Mouse (Mus musculus) heart, adult 2 months (tissue): ENCODE data around the gene Mief1. TPM values are rescaled to one million over a fixed set of nuclear protein-coding genes. Genes with fewer than 3 reads are reported as not detected.

Experiments used
- DNase-seq, 2 experiments: peaks; one replicate each; pipeline ENCODE4 v3.0.0; 2021
- H3K27ac ChIP-seq: fragments of 200-600 bp; 2 replicates; pipeline ENCODE4 v1.8.1; 2022
- H3K27me3 ChIP-seq: fragments of 200-500 bp; 2 replicates; pipeline ENCODE4 v1.6.1; 2012; ENCODE audit warnings: mild to moderate bottlenecking, low read length, inconsistent platforms, mixed read lengths; ENCODE audit not compliant: control insufficient read depth, insufficient read depth
- H3K36me3 ChIP-seq: fragments of 200-500 bp; 2 replicates; pipeline ENCODE4 v1.6.1; 2012; ENCODE audit warnings: low read length, inconsistent platforms; ENCODE audit not compliant: control insufficient read depth, insufficient read depth
- H3K4me1 ChIP-seq: fragments of 200-500 bp; 2 replicates; pipeline ENCODE4 v1.6.1; 2011; ENCODE audit warnings: low read length; ENCODE audit not compliant: control insufficient read depth, insufficient read depth
- H3K4me3 ChIP-seq: fragments of 200-600 bp; 2 replicates; pipeline ENCODE4 v1.8.1; 2022
- H3K79me2 ChIP-seq: fragments of 200-500 bp; replicated peaks from 2 replicates; pipeline ENCODE4 v1.6.1; 2012; ENCODE audit warnings: mild to moderate bottlenecking, inconsistent platforms, low read length, moderate library complexity, mixed read lengths; ENCODE audit not compliant: control insufficient read depth, insufficient read depth
- H3K9ac ChIP-seq: fragments of 200-500 bp; 2 replicates; pipeline ENCODE4 v1.6.1; 2012; ENCODE audit warnings: low read depth, mild to moderate bottlenecking, control low read depth, inconsistent platforms, low read length, mixed read lengths
- CTCF ChIP-seq: fragments of 200-600 bp; IDR thresholded peaks from 2 replicates; pipeline ENCODE4 v1.8.1; 2022; ENCODE audit warnings: antibody characterized with exemption, mild to moderate bottlenecking, moderate library complexity
- EP300 ChIP-seq: fragments of 200-500 bp; IDR thresholded peaks from 2 replicates; pipeline ENCODE4 v1.6.1; 2011; ENCODE audit warnings: low read depth, low read length, control low read depth; ENCODE audit not compliant: insufficient read depth
- POLR2A ChIP-seq: fragments of 200-500 bp; IDR thresholded peaks from 2 replicates; pipeline ENCODE4 v1.6.1; 2011; ENCODE audit warnings: mild to moderate bottlenecking, low read depth, low read length, control low read depth; ENCODE audit not compliant: insufficient read depth
- WGBS: fragments of 180-500 bp; shearing (Covaris S2); methylation state at CpG from one replicate; pipeline ENCODE4 v1.1.7; 2018; 5-methylcytosine and 5-hydroxymethylcytosine counted together
- intact Hi-C: fragments of 180-260 bp; cut with DNase I; formaldehyde crosslinking; loops from one replicate; pipeline ENCODE4 v1.15.1; 2025
- polyA plus RNA-seq: library from polyadenylated mRNA; depleted of rRNA; stranded (reverse); fragments of >200 nt; gene quantifications from 2 replicates; pipeline ENCODE4 v1.2.3, GENCODE M21; 2012
- total RNA-seq, 2 experiments: library from RNA; stranded (reverse); gene quantifications; 2 replicates each; pipeline ENCODE4 v1.2.3; 2021

Mief1 gene
- total and polyA plus RNA-seq, 3 experiments, result 12.2 to 29.5 (median 27.0) TPM

DNA sequence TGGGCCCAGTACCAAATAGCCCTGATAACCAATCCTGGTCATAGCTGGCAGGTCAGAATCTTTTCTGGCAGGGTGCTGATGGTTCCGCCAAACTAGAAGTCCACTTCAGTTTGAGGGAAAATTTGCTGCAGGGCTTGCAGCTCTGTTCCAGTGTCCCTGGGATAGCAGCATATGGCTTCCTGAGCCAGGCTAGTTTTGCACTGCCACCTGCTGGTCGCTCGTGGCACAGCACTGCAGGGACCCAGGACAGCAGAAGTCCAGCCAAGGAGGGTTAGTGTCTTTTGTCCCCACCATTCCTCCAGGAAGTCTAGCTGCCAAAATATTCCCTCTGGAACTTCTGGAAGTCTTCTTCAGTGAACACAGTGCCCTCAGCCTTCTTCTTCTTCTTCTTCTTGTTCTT lies 26.9 kb downstream of the Mief1 start:
- 9% methylated on average over 3 of the region's 3 CpGs for WGBS
- Histone ChIP-seq H3K36me3 (peaks cover 19% of the 10 kb centered on the region), H3K4me3 (no peak overlapping the region), H3K27ac (no peak overlapping the region), H3K4me1 (peaks cover 12% of the 10 kb centered on the region), H3K79me2 (no peaks in the 10 kb centered on the region), H3K9ac (no peak overlapping the region), H3K27me3 (no peaks in the 10 kb centered on the region)
- peak; percentile 79 to 89 for DNase-seq
- TF ChIP-seq CTCF (peak; percentile 98), POLR2A (no peak), EP300 (peak; percentile 82)
- intact Hi-C loops, result loop anchor here (5.0 to 10.0 kb wide), 5 partner anchors 33 to 684 kb away; partner anchors contain the start of gene Adsl

DNA sequence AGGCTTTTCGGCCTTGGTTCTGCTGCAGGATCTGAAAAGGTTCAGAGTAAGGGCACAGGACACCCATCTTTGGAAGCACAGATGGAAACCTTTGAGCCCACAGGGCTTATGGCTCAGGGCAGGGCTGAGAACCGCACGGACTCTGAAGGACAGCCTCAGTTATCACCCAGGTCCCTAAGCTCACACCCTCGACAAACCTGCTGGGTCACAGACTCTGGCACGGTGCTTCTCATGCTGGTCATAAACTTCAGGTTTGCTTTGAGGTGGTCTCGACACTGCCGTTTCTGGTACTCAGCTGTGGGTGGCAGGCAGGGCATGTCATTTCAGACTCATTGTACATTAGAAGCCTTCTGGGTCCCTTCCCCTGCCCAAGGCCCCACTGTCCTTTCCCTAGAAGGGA lies 27.3 kb downstream of the Mief1 start:
- Histone ChIP-seq H3K4me1 (peaks cover 12% of the 10 kb centered on the region), H3K27ac (no peak overlapping the region), H3K36me3 (peaks cover 19% of the 10 kb centered on the region), H3K4me3 (no peak overlapping the region), H3K27me3 (no peaks in the 10 kb centered on the region), H3K9ac (no peak overlapping the region), H3K79me2 (no peaks in the 10 kb centered on the region)
- intact Hi-C loops, result loop anchor here (5.0 to 10.0 kb wide), 5 partner anchors 34 to 684 kb away; partner anchors contain the start of gene Adsl
- 78% methylated on average over 7 of the region's 7 CpGs for WGBS
- TF ChIP-seq CTCF, result no peak
- TF ChIP-seq POLR2A, result no peak
- no peak for TF ChIP-seq EP300
- peak in 1 of 2 experiments; percentile 26 for DNase-seq

DNA sequence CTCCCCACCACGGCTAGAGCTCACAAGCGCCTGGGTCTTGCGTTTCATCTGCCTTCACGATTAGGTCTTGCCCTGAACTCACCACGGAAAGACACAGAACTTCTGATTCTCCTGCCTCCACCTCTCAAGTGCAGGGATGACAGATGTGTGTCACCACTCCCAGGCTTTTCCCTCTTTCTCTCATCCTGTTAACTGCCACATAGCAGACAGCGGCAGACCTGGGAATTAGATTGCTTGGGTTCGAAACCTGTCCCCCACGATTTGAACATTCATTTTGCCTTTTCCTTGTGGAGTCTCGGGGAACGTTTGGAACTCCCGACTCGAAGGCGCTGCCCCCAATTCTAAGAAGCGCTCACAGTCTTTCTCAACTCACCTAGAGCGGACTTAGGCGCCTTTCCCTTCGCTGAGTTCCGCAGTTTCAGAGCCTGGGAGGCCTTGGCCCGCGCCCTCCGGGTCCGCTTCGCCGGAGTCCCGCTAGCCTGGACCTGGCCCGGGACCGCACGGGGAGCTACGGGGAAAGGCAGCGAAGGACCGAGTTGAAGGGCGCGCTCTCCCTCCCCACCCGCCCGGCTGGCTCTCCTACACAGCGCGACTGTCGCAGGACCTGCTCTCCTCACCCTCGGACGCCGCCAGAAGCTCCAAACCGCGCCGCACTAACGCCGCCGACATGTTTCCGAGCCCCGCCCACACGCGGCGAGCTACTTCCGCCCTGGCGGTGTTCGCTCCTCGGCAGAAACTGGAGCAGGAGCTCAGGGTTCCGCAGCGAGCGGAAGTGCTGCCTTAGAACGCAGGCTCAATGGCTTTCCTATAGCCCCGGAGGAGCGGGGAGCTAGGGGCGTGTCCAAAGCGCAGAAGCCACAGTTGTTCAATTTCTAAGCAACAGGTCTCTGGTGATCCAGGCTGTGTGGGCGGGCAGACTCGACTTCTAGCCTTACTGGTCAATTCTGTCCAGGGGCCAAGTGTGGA lies 30.1 kb downstream of the Mief1 start, which contains the start of gene Rps19bp1:
Rps19bp1 (minus strand) TSS at position 706 of the 966 bp plus-strand sequence.
- DNase-seq, result peak; percentile 90 to 91

DNA sequence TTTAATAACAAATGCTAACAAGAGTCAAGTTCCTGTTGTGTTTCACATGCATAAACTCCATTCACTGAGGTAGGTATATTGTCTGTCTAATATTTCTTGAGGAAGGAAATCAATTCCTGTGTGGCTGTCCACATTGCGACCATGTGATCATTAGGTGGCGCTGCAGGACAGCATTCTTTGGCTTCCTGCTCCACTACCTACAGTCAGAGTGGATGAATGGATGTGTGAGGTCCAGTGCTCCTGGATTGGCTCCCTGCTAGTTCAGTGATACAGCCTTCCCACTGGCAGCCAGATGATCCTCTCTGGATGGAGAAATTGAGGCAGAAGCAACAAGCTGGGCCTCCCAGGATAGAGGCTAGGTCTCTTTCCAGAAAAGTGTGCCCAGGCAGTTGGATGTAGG lies 32.5 kb downstream of the Mief1 start:
- 0% methylated on average over 2 of the region's 2 CpGs for WGBS
- Histone ChIP-seq H3K4me1 (no peaks in the 10 kb centered on the region; the same call in 1 of the 2 replicates), H3K9ac (no peak overlapping the region), H3K27me3 (no peaks in the 10 kb centered on the region), H3K27ac (no peak overlapping the region), H3K4me3 (no peak overlapping the region), H3K36me3 (no peaks in the 10 kb centered on the region), H3K79me2 (no peaks in the 10 kb centered on the region)
- DNase-seq, result peak; percentile 61
- peak; percentile 90 for TF ChIP-seq CTCF
- TF ChIP-seq POLR2A, result no peak
- peak; percentile 76; the same call in 1 of the 2 replicates for TF ChIP-seq EP300
- intact Hi-C loops, result loop anchor here (1.0 to 10.0 kb wide), 4 partner anchors 438 to 679 kb away; partner anchors contain the start of gene Adsl

More for the DNA sequence above, 30.1 kb downstream of the Mief1 start, which contains the start of gene Rps19bp1:
- Histone ChIP-seq H3K27ac (peak within 1 kb of the TSS; percentile 87), H3K4me3 (peak within 1 kb of the TSS; percentile 87), H3K9ac (peak within 1 kb of the TSS; percentile 68), H3K79me2 (no peaks in the 10 kb centered on the region), H3K36me3 (no peaks in the 10 kb centered on the region), H3K27me3 (no peaks in the 10 kb centered on the region), H3K4me1 (no peaks in the 10 kb centered on the region; the same call in 1 of the 2 replicates)
- under 1% methylated on average over 66 of the region's 66 CpGs for WGBS
- no peak for TF ChIP-seq CTCF
- TF ChIP-seq POLR2A, result peak; percentile 78
- TF ChIP-seq EP300, result peak; percentile 57; the same call in 1 of the 2 replicates
- intact Hi-C loops, result loop anchor here (5.0 to 10.0 kb wide), 5 partner anchors 37 to 681 kb away; partner anchors contain the start of gene Adsl

DNA sequence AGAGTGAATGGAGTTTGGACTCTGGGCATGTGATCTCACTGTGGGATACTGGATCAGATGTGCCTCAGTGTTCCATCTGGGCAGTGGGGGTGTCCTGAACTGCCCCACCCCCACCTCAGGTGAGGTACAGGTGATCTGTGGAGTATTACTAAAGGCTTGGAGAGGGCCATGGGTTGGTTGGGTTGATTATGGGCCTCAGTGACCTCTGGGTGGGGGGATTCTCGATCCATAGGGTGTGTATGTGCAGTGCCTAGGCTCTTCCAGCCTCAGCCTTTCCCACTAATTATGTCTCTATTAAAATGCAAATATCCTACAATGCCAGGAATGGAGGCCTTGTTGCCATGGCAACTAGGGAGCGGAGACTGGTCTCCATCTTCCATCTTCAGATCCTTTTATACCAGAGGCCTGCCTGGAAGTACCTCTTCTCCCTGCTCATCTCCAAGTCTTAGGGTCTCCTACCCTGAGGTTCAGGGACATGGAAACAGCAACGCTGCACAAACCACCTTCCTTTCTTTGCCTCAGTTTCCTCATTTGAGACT lies 38.1 kb downstream of the Mief1 start:
- WGBS, result 76% methylated on average over 3 of the region's 3 CpGs
- H3K9ac ChIP-seq, result no peak overlapping the region
- no peaks in the 10 kb centered on the region for H3K4me1 ChIP-seq
- no peak overlapping the region for H3K4me3 ChIP-seq
- no peaks in the 10 kb centered on the region for H3K79me2 ChIP-seq
- H3K27ac ChIP-seq, result no peak overlapping the region
- H3K27me3 ChIP-seq, result no peaks in the 10 kb centered on the region
- no peak for TF ChIP-seq CTCF
- TF ChIP-seq EP300, result no peak
- no peak for TF ChIP-seq POLR2A
- intact Hi-C loops, result no loop called here
- DNase-seq, result no peak
- H3K36me3 ChIP-seq, result no peaks in the 10 kb centered on the region
